Comparison of ENCODE assay signal across 15 mouse cellular contexts in the genomic region with DNA sequence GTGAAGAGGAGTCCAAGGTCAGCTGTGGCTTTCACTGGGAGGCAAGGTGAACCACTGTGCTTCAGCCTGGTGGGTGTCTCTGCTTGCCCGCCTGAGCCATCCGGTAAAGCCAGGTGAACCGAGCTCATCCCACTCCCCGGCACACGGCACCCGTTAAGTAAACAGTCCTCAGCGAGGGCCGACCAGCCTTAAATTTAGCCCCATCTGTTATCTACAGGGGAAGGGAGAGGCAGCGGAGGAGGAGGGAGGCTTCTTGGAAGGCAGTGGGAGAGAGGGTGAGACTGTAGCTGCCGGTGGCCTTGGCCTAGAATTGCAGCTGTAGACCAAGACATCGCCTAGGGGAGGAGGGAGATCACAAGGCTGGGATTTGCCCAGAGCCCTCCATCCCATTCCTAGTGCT. TPM values are rescaled to one million over a fixed set of nuclear protein-coding genes. Genes with fewer than 3 reads are reported as not detected.
DNase-seq lines count a peak whose midpoint lies in the region; ATAC-seq lines count a peak whose summit lies in the region.
"Had no signal": no experiment of that assay in that cellular context is flagged by ENCODE, and none has a peak within 500 bp of the region (broad histone marks: within the 10 kb centered on the region; RNA-seq: fewer than 3 reads in every experiment).

No protein-coding gene starts in this region.

- no peak for DNase-seq in frontal cortex, postnatal 36 days (ENCODE audit: low spot score in 2 of 2)
- no peak for DNase-seq in limb, embryonic 10.5 days (ENCODE audit: low spot score)
- DNase-seq in adrenal gland, postnatal 10 days = peak; percentile 50
- no peak for DNase-seq in liver, embryonic 13.5 days
- no peak for DNase-seq in thymus, postnatal 36 days
- DNase-seq: B cell, adult 2 months; kidney, postnatal 36 days; thymus, postnatal 14 days had no signal

- 0 out of 2 replicates have a peak overlapping the region, but pooled peaks have one; percentile 25 for H3K27ac ChIP-seq in limb, embryonic 12.5 days
- H3K27ac ChIP-seq in limb, embryonic 10.5 days = no peak overlapping the region
- H3K27ac ChIP-seq in liver, embryonic 13.5 days = peak overlapping the region; percentile 50
- H3K27ac ChIP-seq: embryonic facial prominence, embryonic 15.5 days had no signal

- H3K36me3 ChIP-seq in limb, embryonic 12.5 days = peaks cover 57% of the 10 kb centered on the region
- H3K36me3 ChIP-seq in limb, embryonic 10.5 days = peaks cover 51% of the 10 kb centered on the region
- H3K36me3 ChIP-seq in liver, embryonic 13.5 days = peaks cover 6% of the 10 kb centered on the region; the same call in 1 of the 2 replicates

- 75% methylated on average over 11 of the region's 11 CpGs for WGBS in limb, embryonic 12.5 days
- 61% methylated on average over 11 of the region's 11 CpGs for WGBS in limb, embryonic 10.5 days
- 28% methylated on average over 11 of the region's 11 CpGs for WGBS in liver, embryonic 13.5 days (ENCODE audit: insufficient replicate concordance)

- H3K4me1 ChIP-seq in limb, embryonic 12.5 days (replicated peaks) = peaks cover 8% of the 10 kb centered on the region; the same call in 1 of the 2 replicates
- peaks cover 16% of the 10 kb centered on the region for H3K4me1 ChIP-seq in limb, embryonic 10.5 days
- peaks cover 49% of the 10 kb centered on the region for H3K4me1 ChIP-seq in liver, embryonic 13.5 days (replicated peaks)

- no peak overlapping the region for H3K9ac ChIP-seq in limb, embryonic 12.5 days (replicated peaks)
- peak overlapping the region; percentile 8 for H3K9ac ChIP-seq in liver, embryonic 13.5 days
- H3K9ac ChIP-seq: embryonic facial prominence, embryonic 15.5 days had no signal

- H3K4me3 ChIP-seq in limb, embryonic 12.5 days (replicated peaks) = no peak overlapping the region
- H3K4me3 ChIP-seq in limb, embryonic 10.5 days = no peak overlapping the region
- no peak overlapping the region for H3K4me3 ChIP-seq in liver, embryonic 13.5 days (replicated peaks)
- H3K4me3 ChIP-seq: embryonic facial prominence, embryonic 15.5 days had no signal

- H3K4me2 ChIP-seq in limb, embryonic 12.5 days = no peak overlapping the region
- peak overlapping the region; percentile 30 for H3K4me2 ChIP-seq in liver, embryonic 13.5 days
- H3K4me2 ChIP-seq: embryonic facial prominence, embryonic 15.5 days had no signal

- H3K9me3 ChIP-seq in limb, embryonic 12.5 days = no peaks in the 10 kb centered on the region
- H3K9me3 ChIP-seq in limb, embryonic 10.5 days (replicated peaks) = no peaks in the 10 kb centered on the region
- no peaks in the 10 kb centered on the region for H3K9me3 ChIP-seq in liver, embryonic 13.5 days (replicated peaks)
- H3K9me3 ChIP-seq: embryonic facial prominence, embryonic 15.5 days; G1E had no signal

- no peaks in the 10 kb centered on the region; the same call in 1 of the 2 replicates for H3K27me3 ChIP-seq in limb, embryonic 12.5 days
- H3K27me3 ChIP-seq in limb, embryonic 10.5 days (ENCODE audit: low read depth, poor library complexity, severe bottlenecking) = peaks cover 5% of the 10 kb centered on the region; the same call in 1 of the 2 replicates
- H3K27me3 ChIP-seq in liver, embryonic 13.5 days = no peaks in the 10 kb centered on the region
- H3K27me3 ChIP-seq: embryonic facial prominence, embryonic 15.5 days had no signal

- ATAC-seq in frontal cortex, adult (ENCODE audit: low TSS enrichment) = peak; percentile 42
- ATAC-seq in limb, embryonic 12.5 days (ENCODE audit: insufficient number of reproducible peaks, insufficient read depth, low FRiP score, low TSS enrichment, low read depth) = no peak
- no peak for ATAC-seq in liver, embryonic 13.5 days (ENCODE audit: low read depth)
- ATAC-seq in erythroid progenitor cell, adult 5-6 weeks (replicated peaks; ENCODE audit: low FRiP score, poor library complexity, severe bottlenecking) = no peak
- ATAC-seq: intestine, embryonic 16.5 days had no signal

RNA-seq across cellular contexts. Expression of a gene that starts 17.5 kb away (rescaled TPM):
- polyA plus RNA-seq in limb, embryonic 12.5 days (2016; fragmentation: Nextera tagmentation; extraction: Ambion mirVana) = 9.7 and 10.8 TPM in 2 replicates
- 7.5 and 8.1 TPM in 2 replicates for polyA plus RNA-seq in limb, embryonic 10.5 days (2016; fragmentation: Nextera tagmentation; extraction: Ambion mirVana)
- 1 to 10 TPM; 6.8 to 9.5 TPM for total RNA-seq in adrenal gland, postnatal 10 days (2021)
- 1.3 and 1.5 TPM in 2 replicates for polyA plus RNA-seq in liver, embryonic 13.5 days (2015; fragmentation: Nextera tagmentation; extraction: Ambion mirVana)
- total RNA-seq in erythroid progenitor cell, adult 5-6 weeks (2015; ENCODE audit: low replicate concordance) = not detected in 2 replicates
- total RNA-seq in erythroid progenitor cell, adult 5-6 weeks (2017; ENCODE audit: low replicate concordance) = not detected in 2 replicates
- total RNA-seq: hematopoietic stem cell, adult 5-6 weeks had no signal

RNA-seq across cellular contexts. Expression of a gene that starts 23.2 kb away (rescaled TPM):
- polyA plus RNA-seq in limb, embryonic 12.5 days (2016; fragmentation: Nextera tagmentation; extraction: Ambion mirVana) = 31.1 and 31.3 TPM in 2 replicates
- polyA plus RNA-seq in limb, embryonic 10.5 days (2016; fragmentation: Nextera tagmentation; extraction: Ambion mirVana) = 27.7 and 30.8 TPM in 2 replicates
- 10 to 100 TPM; 23.7 to 24.5 TPM for total RNA-seq in adrenal gland, postnatal 10 days (2021)
- 15.2 and 16.5 TPM in 2 replicates for polyA plus RNA-seq in liver, embryonic 13.5 days (2015; fragmentation: Nextera tagmentation; extraction: Ambion mirVana)
- total RNA-seq in erythroid progenitor cell, adult 5-6 weeks (2015; ENCODE audit: low replicate concordance) = 6.5 and 21.0 TPM in 2 replicates
- total RNA-seq in erythroid progenitor cell, adult 5-6 weeks (2017; ENCODE audit: low replicate concordance) = 2.3 and 3.4 TPM in 2 replicates

RNA-seq across cellular contexts. Expression of a gene that starts 24.0 kb away (rescaled TPM):
- polyA plus RNA-seq in limb, embryonic 12.5 days (2016; fragmentation: Nextera tagmentation; extraction: Ambion mirVana) = 150 and 151 TPM in 2 replicates
- polyA plus RNA-seq in limb, embryonic 10.5 days (2016; fragmentation: Nextera tagmentation; extraction: Ambion mirVana) = 194 and 201 TPM in 2 replicates
- total RNA-seq in adrenal gland, postnatal 10 days (2021) = 10 to 100 TPM; 41.3 to 44.6 TPM
- 82.4 and 92.4 TPM in 2 replicates for polyA plus RNA-seq in liver, embryonic 13.5 days (2015; fragmentation: Nextera tagmentation; extraction: Ambion mirVana)
- 25.2 and 34.8 TPM in 2 replicates for total RNA-seq in erythroid progenitor cell, adult 5-6 weeks (2015; ENCODE audit: low replicate concordance)
- total RNA-seq in erythroid progenitor cell, adult 5-6 weeks (2017; ENCODE audit: low replicate concordance) = 7.6 and 13.0 TPM in 2 replicates

RNA-seq across cellular contexts. Expression of a gene that starts 31.8 kb away (rescaled TPM):
- 32.6 and 36.7 TPM in 2 replicates for polyA plus RNA-seq in limb, embryonic 12.5 days (2016; fragmentation: Nextera tagmentation; extraction: Ambion mirVana)
- 23.5 and 30.1 TPM in 2 replicates for polyA plus RNA-seq in limb, embryonic 10.5 days (2016; fragmentation: Nextera tagmentation; extraction: Ambion mirVana)
- total RNA-seq in adrenal gland, postnatal 10 days (2021) = 10 to 100 TPM; 67.3 to 77.9 TPM
- polyA plus RNA-seq in liver, embryonic 13.5 days (2015; fragmentation: Nextera tagmentation; extraction: Ambion mirVana) = 37.0 and 37.3 TPM in 2 replicates
- 15.9 and 29.8 TPM in 2 replicates for total RNA-seq in erythroid progenitor cell, adult 5-6 weeks (2015; ENCODE audit: low replicate concordance)
- total RNA-seq in erythroid progenitor cell, adult 5-6 weeks (2017; ENCODE audit: low replicate concordance) = 3.9 and 4.3 TPM in 2 replicates

RNA-seq across cellular contexts. Expression of a gene that starts 37.3 kb away (rescaled TPM):
- 22.8 and 25.2 TPM in 2 replicates for polyA plus RNA-seq in limb, embryonic 12.5 days (2016; fragmentation: Nextera tagmentation; extraction: Ambion mirVana)
- 8.5 and 12.7 TPM in 2 replicates for polyA plus RNA-seq in limb, embryonic 10.5 days (2016; fragmentation: Nextera tagmentation; extraction: Ambion mirVana)
- total RNA-seq in adrenal gland, postnatal 10 days (2021) = 1 to 10 TPM; 3.8 to 4.5 TPM
- polyA plus RNA-seq in liver, embryonic 13.5 days (2015; fragmentation: Nextera tagmentation; extraction: Ambion mirVana) = 0.25 and 0.47 TPM in 2 replicates
- not detected in 2 replicates for total RNA-seq in erythroid progenitor cell, adult 5-6 weeks (2015; ENCODE audit: low replicate concordance)
- not detected in 2 replicates for total RNA-seq in erythroid progenitor cell, adult 5-6 weeks (2017; ENCODE audit: low replicate concordance)
- total RNA-seq: G1E had no signal
